Mouse (Mus musculus) heart, embryonic 11.5 days (tissue): Measurements from ENCODE around the gene E2f1. TPM values are rescaled to one million over a fixed set of nuclear protein-coding genes. Genes with fewer than 3 reads are reported as not detected.

ENCODE experiments used
- ATAC-seq: fragments of 200-750 bp; cut with Nextera tagmentation; replicated peaks from 2 replicates; pipeline ENCODE4 v1.8.0; 2017; ENCODE audit warnings: moderate library complexity; ENCODE audit not compliant: insufficient number of reproducible peaks, low FRiP score, low TSS enrichment
- H3K27ac ChIP-seq: fragments of 300-500 bp; sonication (generic); 2 replicates; pipeline ENCODE4 v1.5.1; 2014; ENCODE audit warnings: mild to moderate bottlenecking, low read depth, low read length
- H3K27me3 ChIP-seq: fragments of 300-500 bp; sonication (generic); 2 replicates; pipeline ENCODE4 v1.6.1; 2014; ENCODE audit warnings: mild to moderate bottlenecking, low read length, mixed read lengths; ENCODE audit not compliant: control insufficient read depth, insufficient read depth
- H3K36me3 ChIP-seq: fragments of 300-500 bp; sonication (generic); 2 replicates; pipeline ENCODE4 v1.6.1; 2014; ENCODE audit warnings: mild to moderate bottlenecking, low read length, moderate library complexity, mixed read lengths; ENCODE audit not compliant: control insufficient read depth, insufficient read depth
- H3K4me1 ChIP-seq: fragments of 300-500 bp; sonication (generic); 2 replicates; pipeline ENCODE4 v1.6.1; 2014; ENCODE audit warnings: low read length; ENCODE audit not compliant: control insufficient read depth, insufficient read depth
- H3K4me2 ChIP-seq: fragments of 300-500 bp; sonication (generic); 2 replicates; pipeline ENCODE4 v1.6.1; 2014; ENCODE audit warnings: mild to moderate bottlenecking, moderate library complexity
- H3K4me3 ChIP-seq: fragments of 300-500 bp; sonication (generic); 2 replicates; pipeline ENCODE4 v1.5.1; 2014; ENCODE audit warnings: low read depth, low read length
- H3K9ac ChIP-seq: fragments of 300-500 bp; sonication (generic); 2 replicates; pipeline ENCODE4 v1.6.1; 2014; ENCODE audit warnings: mild to moderate bottlenecking, low read depth, low read length, moderate library complexity
- H3K9me3 ChIP-seq: fragments of 300-500 bp; sonication (generic); replicated peaks from 2 replicates; pipeline ENCODE4 v1.6.1; 2016; ENCODE audit warnings: low read length; ENCODE audit not compliant: control insufficient read depth
- WGBS: fragments of 180-500 bp; shearing (Covaris S2); extraction: QIAGEN DNeasy Blood & Tissue Kit; methylation state at CpG from one replicate; pipeline ENCODE4 v1.1.7; 2014; ENCODE audit not compliant: insufficient replicate concordance; 5-methylcytosine and 5-hydroxymethylcytosine counted together
- polyA plus RNA-seq: library from polyadenylated mRNA; unstranded; fragments of >200 nt; fragmentation: Nextera tagmentation; extraction: Ambion mirVana; gene quantifications from 2 replicates; pipeline ENCODE4 v1.2.1, GENCODE M21; 2014

Gene E2f1
- polyA plus RNA-seq, 1 experiment from 2014 or later: 6.5 TPM

DNA sequence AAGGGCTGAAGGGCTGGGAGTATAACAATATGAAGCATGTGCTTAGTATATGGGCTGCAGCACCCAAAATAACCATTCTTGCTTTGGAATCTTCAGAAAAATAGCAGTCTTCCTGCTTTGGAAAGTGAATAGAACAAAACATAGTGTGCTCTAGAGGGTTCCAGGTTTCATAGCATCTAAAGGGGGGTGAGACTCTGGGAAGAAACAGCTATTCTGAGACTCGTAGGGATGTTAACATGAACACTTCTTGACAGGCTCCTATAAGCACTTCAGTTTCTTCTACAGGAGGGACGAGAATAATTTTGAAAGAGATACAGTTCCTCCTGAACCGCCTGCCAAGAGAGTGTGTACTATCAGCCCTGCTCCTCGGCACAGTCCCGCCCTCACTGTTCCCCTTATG is 52.3 kb downstream of the E2f1 start:
- no peak overlapping the region for H3K9ac ChIP-seq
- WGBS: 80% methylated on average over 5 of the region's 5 CpGs
- peaks cover 4% of the 10 kb centered on the region; the same call in 1 of the 2 replicates for H3K36me3 ChIP-seq
- no peaks in the 10 kb centered on the region for H3K9me3 ChIP-seq
- H3K4me3 ChIP-seq: no peak overlapping the region
- no peaks in the 10 kb centered on the region for H3K27me3 ChIP-seq
- H3K4me1 ChIP-seq: no peaks in the 10 kb centered on the region
- no peak overlapping the region for H3K27ac ChIP-seq
- no peak for ATAC-seq
- H3K4me2 ChIP-seq: no peak overlapping the region

DNA sequence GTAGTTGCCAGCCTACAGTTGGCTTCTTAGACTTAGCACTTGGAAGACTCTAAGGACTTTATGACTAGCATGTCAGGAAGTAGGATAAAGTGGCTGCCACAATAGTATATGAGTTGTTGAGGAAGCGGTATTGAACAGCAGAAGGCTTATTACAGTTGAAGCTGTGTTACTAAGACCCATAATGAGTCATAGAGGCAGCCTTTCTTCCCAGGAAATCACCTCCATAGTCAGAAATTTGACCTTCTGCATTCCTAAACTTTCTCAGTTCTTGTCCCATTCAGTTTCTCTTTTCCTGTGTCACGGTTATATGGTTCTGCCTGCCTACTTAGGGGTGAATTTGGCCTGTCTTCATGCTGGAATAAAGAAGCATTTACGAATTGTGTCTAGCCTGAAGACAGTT is 52.7 kb downstream of the E2f1 start:
- Histone ChIP-seq H3K36me3 (peaks cover 4% of the 10 kb centered on the region; the same call in 1 of the 2 replicates), H3K4me3 (no peak overlapping the region), H3K27ac (no peak overlapping the region), H3K27me3 (no peaks in the 10 kb centered on the region), H3K9me3 (no peaks in the 10 kb centered on the region), H3K9ac (no peak overlapping the region), H3K4me1 (no peaks in the 10 kb centered on the region), H3K4me2 (no peak overlapping the region)
- no peak for ATAC-seq
- WGBS: 83% methylated on average over 3 of the region's 3 CpGs

DNA sequence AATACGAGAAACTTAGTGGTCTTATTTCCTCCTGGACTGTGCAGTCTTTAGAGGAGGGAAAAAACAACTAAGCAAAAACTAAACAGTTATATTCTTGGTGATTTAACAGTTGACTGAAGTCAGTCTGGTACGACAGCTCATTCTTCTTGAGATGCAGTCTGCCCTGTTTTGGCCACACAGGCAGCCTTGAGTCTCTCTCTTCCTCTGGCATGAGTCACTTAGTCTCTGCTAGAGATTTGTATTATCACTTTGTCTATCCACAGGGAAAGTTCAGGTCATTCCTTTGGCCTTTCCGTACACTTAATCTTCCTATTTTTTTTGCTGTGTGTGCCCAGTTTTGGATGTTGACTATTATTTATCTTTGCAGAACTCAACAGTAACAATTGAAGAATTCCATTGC is 59.6 kb downstream of the E2f1 start:
- no peak for ATAC-seq
- no peaks in the 10 kb centered on the region for H3K27me3 ChIP-seq
- H3K4me3 ChIP-seq: no peak overlapping the region
- no peaks in the 10 kb centered on the region for H3K9me3 ChIP-seq
- H3K27ac ChIP-seq: no peak overlapping the region
- 76% methylated on average over 3 of the region's 3 CpGs for WGBS
- H3K4me2 ChIP-seq: no peak overlapping the region
- no peak overlapping the region for H3K9ac ChIP-seq
- H3K4me1 ChIP-seq: no peaks in the 10 kb centered on the region
- peaks cover 5% of the 10 kb centered on the region; the same call in 1 of the 2 replicates for H3K36me3 ChIP-seq

Other genes with a start within 250 kb of the E2f1 start
- 14.1 and 18.3 TPM in 2 replicates for gene Cdk5rap1, start 196.9 kb downstream of the E2f1 start, polyA plus RNA-seq
- gene Snta1, start 161.8 kb downstream of the E2f1 start, polyA plus RNA-seq: 14.6 and 22.2 TPM in 2 replicates
- 31.2 and 34.0 TPM in 2 replicates for gene Cbfa2t2, start 133.4 kb downstream of the E2f1 start, polyA plus RNA-seq
- gene 1700003F12Rik, start 22.8 kb downstream of the E2f1 start, polyA plus RNA-seq: 0.89 and 1.4 TPM in 2 replicates
- not detected in 2 replicates for gene Actl10, start 18.1 kb downstream of the E2f1 start, polyA plus RNA-seq
- 1.2 and 1.4 TPM in 2 replicates for gene Necab3, start 11.0 kb downstream of the E2f1 start, polyA plus RNA-seq
- 21.4 and 23.5 TPM in 2 replicates for gene Pxmp4, start 33.8 kb upstream of the E2f1 start, polyA plus RNA-seq
- gene Zfp341, start 43.4 kb upstream of the E2f1 start, polyA plus RNA-seq: 0.77 and 0.93 TPM in 2 replicates
- 0.72 TPM in 1 of 2 replicates, not detected in the other for gene 4930519P11Rik, start 43.5 kb upstream of the E2f1 start, polyA plus RNA-seq
- 10.1 and 12.5 TPM in 2 replicates for gene Chmp4b, start 81.8 kb upstream of the E2f1 start, polyA plus RNA-seq
- gene Gm14214, start 200.1 kb upstream of the E2f1 start, polyA plus RNA-seq: not detected in 2 replicates
- gene Raly, start 221.2 kb upstream of the E2f1 start, polyA plus RNA-seq: 42.9 and 63.5 TPM in 2 replicates
- 0.34 and 0.49 TPM in 2 replicates for gene a, start 221.5 kb upstream of the E2f1 start, polyA plus RNA-seq